Mouse (Mus musculus) liver, embryonic 16.5 days (tissue): ENCODE results near the gene Gm10197. TPM values are rescaled to one million over a fixed set of nuclear protein-coding genes. Genes with fewer than 3 reads are reported as not detected.

ENCODE experiments used
- ATAC-seq: fragments of 200-750 bp; cut with Nextera tagmentation; 2 replicates; pipeline ENCODE4 v1.8.0; 2017; ENCODE audit warnings: low read depth, mild to moderate bottlenecking, moderate number of reproducible peaks, moderate library complexity
- H3K27ac ChIP-seq: fragments of 300-500 bp; sonication (generic); 2 replicates; pipeline ENCODE4 v1.5.1; 2014; ENCODE audit warnings: mild to moderate bottlenecking, low read length
- H3K27me3 ChIP-seq: fragments of 300-500 bp; sonication (generic); 2 replicates; pipeline ENCODE4 v1.6.1; 2014; ENCODE audit warnings: low read depth, low read length, mixed read lengths; ENCODE audit not compliant: control insufficient read depth, insufficient read depth
- H3K36me3 ChIP-seq: fragments of 300-500 bp; sonication (generic); 2 replicates; pipeline ENCODE4 v1.6.1; 2014; ENCODE audit warnings: mild to moderate bottlenecking; ENCODE audit not compliant: control insufficient read depth, insufficient read depth
- H3K4me1 ChIP-seq: fragments of 300-500 bp; sonication (generic); 2 replicates; pipeline ENCODE4 v1.6.1; 2014; ENCODE audit warnings: low read depth, low read length, mixed read lengths; ENCODE audit not compliant: control insufficient read depth
- H3K4me2 ChIP-seq: fragments of 300-500 bp; sonication (generic); 2 replicates; pipeline ENCODE4 v1.6.1; 2014; ENCODE audit warnings: low read depth, low read length, mixed read lengths
- H3K4me3 ChIP-seq: fragments of 300-500 bp; sonication (generic); 2 replicates; pipeline ENCODE4 v1.5.1; 2014; ENCODE audit warnings: low read depth, mild to moderate bottlenecking, low read length
- H3K9ac ChIP-seq: fragments of 300-500 bp; sonication (generic); 2 replicates; pipeline ENCODE4 v1.6.1; 2014; ENCODE audit warnings: low read depth, low read length
- H3K9me3 ChIP-seq: fragments of 300-500 bp; sonication (generic); replicated peaks from 2 replicates; pipeline ENCODE4 v1.6.1; 2016; ENCODE audit warnings: low read length; ENCODE audit not compliant: control insufficient read depth
- WGBS: fragments of 180-500 bp; shearing (Covaris S2); extraction: QIAGEN DNeasy Blood & Tissue Kit; methylation state at CpG from one replicate; pipeline ENCODE4 v1.1.7; 2014; ENCODE audit not compliant: insufficient replicate concordance; 5-methylcytosine and 5-hydroxymethylcytosine counted together
- polyA plus RNA-seq: library from polyadenylated mRNA; unstranded; fragments of >200 nt; fragmentation: Nextera tagmentation; extraction: Ambion mirVana; gene quantifications from 2 replicates; pipeline ENCODE4 v1.2.1, GENCODE M21; 2015

The Gm10197 gene
- polyA plus RNA-seq, 1 experiment from 2014 or later = not detected

GRCm38 (mm10) chr19:53331882-53332500 lies 39.6 kb downstream of the Gm10197 start:
- H3K27me3 ChIP-seq = no peaks in the 10 kb centered on the region
- no peak overlapping the region for H3K4me2 ChIP-seq
- 71% methylated on average over 21 of the region's 21 CpGs for WGBS
- H3K4me1 ChIP-seq = peaks cover 29% of the 10 kb centered on the region
- H3K27ac ChIP-seq = peak overlapping the region; percentile 11; the same call in 1 of the 2 replicates
- H3K36me3 ChIP-seq = peaks cover 15% of the 10 kb centered on the region; the same call in 1 of the 2 replicates
- no peaks in the 10 kb centered on the region for H3K9me3 ChIP-seq
- H3K9ac ChIP-seq = no peak overlapping the region
- no peak for ATAC-seq
- no peak overlapping the region for H3K4me3 ChIP-seq

- Histone ChIP-seq H3K27me3 (no peaks in the 10 kb centered on the region), H3K27ac (peak overlapping the region; percentile 90), H3K36me3 (peaks cover 15% of the 10 kb centered on the region; the same call in 1 of the 2 replicates), H3K9ac (peak overlapping the region; percentile 91), H3K9me3 (no peaks in the 10 kb centered on the region), H3K4me1 (peaks cover 46% of the 10 kb centered on the region), H3K4me3 (peak overlapping the region; percentile 95), H3K4me2 (peak overlapping the region; percentile 99)
- WGBS = 1% methylated on average over 27 of the region's 29 CpGs
- ATAC-seq = peak; percentile 2
Measured at GRCm38 (mm10) chr19:53329992-53330381, 41.6 kb downstream of the Gm10197 start.

- Histone ChIP-seq H3K36me3 (peaks cover 14% of the 10 kb centered on the region; the same call in 1 of the 2 replicates), H3K4me1 (peaks cover 52% of the 10 kb centered on the region), H3K4me3 (peak overlapping the region; percentile 95), H3K27ac (peak overlapping the region; percentile 90), H3K4me2 (peak overlapping the region; percentile 99), H3K9ac (peak overlapping the region; percentile 91), H3K9me3 (no peaks in the 10 kb centered on the region), H3K27me3 (no peaks in the 10 kb centered on the region)
- WGBS = 0% methylated on average over 104 of the region's 106 CpGs
- peak; percentile 85 for ATAC-seq
Measured at GRCm38 (mm10) chr19:53329221-53329991, 42.2 kb downstream of the Gm10197 start.

- WGBS = 69% methylated on average over 9 of the region's 9 CpGs
- Histone ChIP-seq H3K36me3 (peaks cover 12% of the 10 kb centered on the region; the same call in 1 of the 2 replicates), H3K4me2 (no peak overlapping the region), H3K9me3 (no peaks in the 10 kb centered on the region), H3K4me3 (no peak overlapping the region), H3K4me1 (peaks cover 54% of the 10 kb centered on the region), H3K27me3 (no peaks in the 10 kb centered on the region), H3K27ac (peak overlapping the region; percentile 71), H3K9ac (peak overlapping the region; percentile 40)
- no peak for ATAC-seq
Measured at GRCm38 (mm10) chr19:53328116-53328515, 43.5 kb downstream of the Gm10197 start.

GRCm38 (mm10) chr19:53325578-53326295 lies 45.8 kb downstream of the Gm10197 start:
- Histone ChIP-seq H3K36me3 (no peaks in the 10 kb centered on the region), H3K4me1 (peaks cover 62% of the 10 kb centered on the region), H3K27ac (peak overlapping the region; percentile 91), H3K4me2 (peak overlapping the region; percentile 72), H3K4me3 (peak overlapping the region; percentile 57), H3K9me3 (no peaks in the 10 kb centered on the region), H3K27me3 (no peaks in the 10 kb centered on the region), H3K9ac (peak overlapping the region; percentile 73)
- WGBS = 4% methylated on average over 27 of the region's 27 CpGs
- peak; percentile 81 for ATAC-seq

GRCm38 (mm10) chr19:53324866-53325265 lies 46.7 kb downstream of the Gm10197 start:
- Histone ChIP-seq H3K4me1 (peaks cover 64% of the 10 kb centered on the region), H3K27ac (peak overlapping the region; percentile 91), H3K9ac (peak overlapping the region; percentile 73), H3K9me3 (no peaks in the 10 kb centered on the region), H3K4me3 (peak overlapping the region; percentile 57), H3K36me3 (no peaks in the 10 kb centered on the region), H3K4me2 (peak overlapping the region; percentile 72), H3K27me3 (no peaks in the 10 kb centered on the region)
- 59% methylated on average over 6 of the region's 6 CpGs for WGBS
- no peak for ATAC-seq

- H3K9me3 ChIP-seq = no peaks in the 10 kb centered on the region
- no peak for ATAC-seq
- no peak overlapping the region for H3K27ac ChIP-seq
- no peaks in the 10 kb centered on the region for H3K27me3 ChIP-seq
- 82% methylated on average over 12 of the region's 12 CpGs for WGBS
- H3K9ac ChIP-seq = no peak overlapping the region
- no peak overlapping the region for H3K4me2 ChIP-seq
- H3K4me1 ChIP-seq = peaks cover 70% of the 10 kb centered on the region
- no peak overlapping the region for H3K4me3 ChIP-seq
- no peaks in the 10 kb centered on the region for H3K36me3 ChIP-seq
Measured at GRCm38 (mm10) chr19:53322438-53323048, 49.0 kb downstream of the Gm10197 start.
